Mouse (Mus musculus) MEL (cell line): ENCODE measurements at regions not wholly inside any gene's neighbourhood (a gene's known extent, or its start where the extent isn't known, plus 50 kb on each side); places are given as distances from the start of the nearest gene placed in this dataset.

Experiments
- CTCF ChIP-seq, 3 experiments: IDR thresholded peaks in 2 of 3; conservative IDR thresholded peaks in 1 of 3; 2 replicates each; pipeline ENCODE4 v1.5.1; 2011 to 2012; ENCODE audit warnings: low read length in 3 of 3, low read depth in 2 of 3, mild to moderate bottlenecking in 2 of 3, improper control_type of control experiment in 1 of 3, inconsistent platforms in 1 of 3, mixed read lengths in 1 of 3, moderate library complexity in 1 of 3; ENCODE audit not compliant: control insufficient read depth in 1 of 3, insufficient read depth in 1 of 3, poor library complexity in 1 of 3, severe bottlenecking in 1 of 3
- E2F4 ChIP-seq: IDR thresholded peaks from 2 replicates; pipeline ENCODE4 v1.6.1; 2011; ENCODE audit warnings: low read depth, low read length, improper control_type of control experiment, borderline replicate concordance
- EP300 ChIP-seq, 2 experiments: IDR thresholded peaks; 2 replicates each; pipeline ENCODE4 v1.6.1; 2011; ENCODE audit warnings: improper control_type of control experiment in 2 of 2, low read length in 2 of 2, low read depth in 1 of 2, mild to moderate bottlenecking in 1 of 2
- GATA1 ChIP-seq: IDR thresholded peaks from 2 replicates; pipeline ENCODE4 v1.6.1; 2011; ENCODE audit warnings: low read depth, low read length, improper control_type of control experiment
- HCFC1 ChIP-seq: IDR thresholded peaks from 2 replicates; pipeline ENCODE4 v1.6.1; 2012; ENCODE audit warnings: low read depth, mild to moderate bottlenecking, inconsistent platforms, low read length, improper control_type of control experiment, moderate library complexity
- MAX ChIP-seq: IDR thresholded peaks from 2 replicates; pipeline ENCODE4 v1.6.1; 2011; ENCODE audit warnings: low read length, improper control_type of control experiment
- MYB ChIP-seq: IDR thresholded peaks from 2 replicates; pipeline ENCODE4 v1.6.1; 2011; ENCODE audit warnings: mild to moderate bottlenecking, low read depth, low read length, improper control_type of control experiment
- POLR2A ChIP-seq, 2 experiments: IDR thresholded peaks; 2 replicates each; pipeline ENCODE4 v1.6.1; 2011 to 2012; ENCODE audit warnings: low read length in 2 of 2, mild to moderate bottlenecking in 2 of 2, control low read depth in 1 of 2, improper control_type of control experiment in 1 of 2, low read depth in 1 of 2, moderate library complexity in 1 of 2; ENCODE audit not compliant: control insufficient read depth in 1 of 2, insufficient read depth in 1 of 2, poor library complexity in 1 of 2
- RCOR1 ChIP-seq: IDR thresholded peaks from 2 replicates; pipeline ENCODE4 v1.6.1; 2012; ENCODE audit warnings: low read depth, mild to moderate bottlenecking, inconsistent platforms, low read length, improper control_type of control experiment
- TAL1 ChIP-seq: IDR thresholded peaks from 2 replicates; pipeline ENCODE4 v1.6.1; 2012; ENCODE audit warnings: mild to moderate bottlenecking, inconsistent platforms, low read length, moderate library complexity, mixed read lengths
- USF1 ChIP-seq: IDR thresholded peaks from 2 replicates; pipeline ENCODE4 v1.6.1; 2014; ENCODE audit warnings: low read depth, mild to moderate bottlenecking, inconsistent platforms, low read length, improper control_type of control experiment, moderate library complexity
- ZNF384 ChIP-seq: IDR thresholded peaks from 2 replicates; pipeline ENCODE4 v1.6.1; 2012; ENCODE audit warnings: low read depth, mild to moderate bottlenecking, inconsistent platforms, low read length, improper control_type of control experiment

DNA sequence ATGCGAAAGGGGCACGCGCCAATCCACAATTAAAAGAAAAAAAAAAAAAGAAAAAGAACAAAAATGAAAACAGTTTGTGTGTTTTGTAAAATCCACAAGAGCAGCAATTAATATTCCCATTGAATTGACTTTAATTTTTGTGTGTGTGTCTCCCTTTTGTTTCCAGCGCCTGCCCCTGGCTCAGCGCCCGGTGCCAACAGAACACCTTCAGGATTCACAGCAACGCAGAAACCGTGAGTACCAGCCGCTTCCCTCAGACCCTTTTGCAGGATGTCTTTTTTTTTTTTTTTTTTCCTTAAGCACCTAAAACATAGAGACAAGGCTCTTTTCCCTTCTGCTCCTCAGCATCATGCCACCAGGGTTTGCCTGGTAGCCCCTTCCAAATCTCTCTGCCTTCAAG, 244.1 kb upstream of the Pmfbp1 start:
- TF ChIP-seq TAL1 (no peak), POLR2A (IDR thresholded peaks at IDR 0.05; ENCODE audit: control insufficient read depth in 1 of 2, insufficient read depth in 1 of 2, low read depth in 1 of 2, low read length in 2 of 2, poor library complexity in 1 of 2) (no peak), RCOR1 (no peak), ZNF384 (no peak), USF1 (no peak), CTCF (IDR thresholded peaks at IDR 0.05 in 2 of 3, conservative IDR thresholded peaks at IDR 0.05 in 1 of 3; ENCODE audit: control insufficient read depth in 1 of 3, insufficient read depth in 1 of 3, low read depth in 2 of 3, low read length in 3 of 3, poor library complexity in 1 of 3, severe bottlenecking in 1 of 3) (no peak), EP300 (IDR thresholded peaks at IDR 0.05; ENCODE audit: low read depth in 1 of 2, low read length in 2 of 2) (no peak), E2F4 (no peak), HCFC1 (no peak), MAX (no peak), MYB (no peak), GATA1 (no peak)
